Comparison of ENCODE assay signal across 8 mouse cellular contexts in the genomic region with DNA sequence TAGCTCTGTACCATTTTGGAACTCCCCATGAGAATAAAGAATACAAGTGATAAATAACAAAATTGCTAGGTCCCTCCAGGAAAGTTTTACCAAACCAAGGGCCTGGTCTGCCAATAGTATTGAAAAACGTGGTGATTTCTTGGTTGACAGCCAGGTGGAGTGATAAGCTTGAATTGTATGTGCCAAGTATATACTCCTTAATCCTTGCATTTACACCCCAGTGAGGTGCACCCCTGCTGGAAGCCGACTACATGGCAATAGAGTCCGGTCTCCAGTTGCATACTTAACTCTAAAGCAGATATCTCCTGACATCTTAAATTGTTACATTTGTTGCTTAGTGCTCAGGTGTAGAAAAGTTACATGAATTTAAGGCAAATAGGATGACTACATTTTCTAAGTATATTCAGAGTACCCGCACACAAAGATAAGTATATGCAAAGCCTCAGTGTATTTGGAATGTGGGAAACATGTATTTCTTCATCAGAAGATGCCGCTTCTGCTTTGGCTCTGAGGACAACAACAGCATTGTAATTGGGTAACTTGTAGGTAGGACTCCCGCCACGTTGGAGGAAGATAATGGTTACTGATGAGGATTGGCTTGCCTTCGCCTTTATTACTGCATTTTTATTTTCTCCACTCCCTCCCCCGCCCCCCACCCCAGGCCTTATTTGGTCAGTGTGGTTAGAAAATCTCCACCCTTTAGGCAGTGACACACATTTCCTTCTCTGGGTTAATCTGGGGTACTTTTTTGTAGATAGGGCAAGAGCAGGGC. TPM values are rescaled to one million over a fixed set of nuclear protein-coding genes. Genes with fewer than 3 reads are reported as not detected.
DNase-seq lines count a peak whose midpoint lies in the region; ATAC-seq lines count a peak whose summit lies in the region.

No protein-coding gene starts in this region.

- peak; percentile 39 for DNase-seq in CD4-positive, CD25-positive, alpha-beta regulatory T cell, adult 2 months (ENCODE audit: low read depth, low spot score)
- DNase-seq in 3T3-L1 (ENCODE audit: low read depth, low spot score) = peak; percentile 58
- peak; percentile 3 for DNase-seq in embryonic facial prominence, embryonic 11.5 days (ENCODE audit: low spot score)
- DNase-seq in limb, embryonic 10.5 days (ENCODE audit: low spot score) = no peak
- DNase-seq in ovary, postnatal 14 days (ENCODE audit: low spot score) = no peak

- no peaks in the 10 kb centered on the region for H3K4me1 ChIP-seq in embryonic facial prominence, embryonic 11.5 days (ENCODE audit: control insufficient read depth, insufficient read depth, low read length)
- peaks cover 16% of the 10 kb centered on the region for H3K4me1 ChIP-seq in limb, embryonic 10.5 days
- no peaks in the 10 kb centered on the region for H3K4me1 ChIP-seq in neural tube, embryonic 14.5 days (ENCODE audit: control insufficient read depth, insufficient read depth, low read length)

- peak overlapping the region; percentile 62 for H3K4me2 ChIP-seq in embryonic facial prominence, embryonic 11.5 days (ENCODE audit: low read depth, low read length)
- H3K4me2 ChIP-seq in neural tube, embryonic 14.5 days (ENCODE audit: low read depth, low read length) = peak overlapping the region; percentile 75

- H3K9ac ChIP-seq in embryonic facial prominence, embryonic 11.5 days (replicated peaks; ENCODE audit: low read length) = no peak overlapping the region
- no peak overlapping the region for H3K9ac ChIP-seq in neural tube, embryonic 14.5 days (replicated peaks; ENCODE audit: low read depth, low read length)

- no peaks in the 10 kb centered on the region for H3K36me3 ChIP-seq in embryonic facial prominence, embryonic 11.5 days (replicated peaks; ENCODE audit: control insufficient read depth, insufficient read depth, low read depth, low read length)
- H3K36me3 ChIP-seq in limb, embryonic 10.5 days = peaks cover 8% of the 10 kb centered on the region
- H3K36me3 ChIP-seq in neural tube, embryonic 14.5 days (ENCODE audit: control insufficient read depth, insufficient read depth, low read length) = no peaks in the 10 kb centered on the region

- H3K27ac ChIP-seq in embryonic facial prominence, embryonic 11.5 days (replicated peaks; ENCODE audit: low read depth, low read length) = no peak overlapping the region
- no peak overlapping the region for H3K27ac ChIP-seq in limb, embryonic 10.5 days
- H3K27ac ChIP-seq in neural tube, embryonic 14.5 days (ENCODE audit: low read depth, low read length) = no peak overlapping the region

- no peaks in the 10 kb centered on the region for H3K9me3 ChIP-seq in embryonic facial prominence, embryonic 11.5 days (replicated peaks; ENCODE audit: control insufficient read depth, low read length)
- H3K9me3 ChIP-seq in limb, embryonic 10.5 days (replicated peaks) = no peaks in the 10 kb centered on the region
- no peaks in the 10 kb centered on the region for H3K9me3 ChIP-seq in neural tube, embryonic 14.5 days (ENCODE audit: control insufficient read depth, low read length)

- peak overlapping the region; percentile 72 for H3K4me3 ChIP-seq in embryonic facial prominence, embryonic 11.5 days (ENCODE audit: low read depth, low read length)
- peak overlapping the region; percentile 85 for H3K4me3 ChIP-seq in limb, embryonic 10.5 days
- H3K4me3 ChIP-seq in neural tube, embryonic 14.5 days (ENCODE audit: low read depth, low read length) = peak overlapping the region; percentile 70

- no peak for ATAC-seq in CD4-positive, CD25-positive, alpha-beta regulatory T cell, adult 4 months
- ATAC-seq in embryonic facial prominence, embryonic 11.5 days (replicated peaks; ENCODE audit: insufficient number of reproducible peaks, low FRiP score, low TSS enrichment, low read depth) = no peak
- no peak for ATAC-seq in neural tube, embryonic 14.5 days (ENCODE audit: low read depth)
- ATAC-seq in erythroid progenitor cell, adult 5-6 weeks (replicated peaks; ENCODE audit: low FRiP score, poor library complexity, severe bottlenecking) = no peak

- WGBS in embryonic facial prominence, embryonic 11.5 days = 74% methylated on average over 9 of the region's 9 CpGs
- 76% methylated on average over 9 of the region's 9 CpGs for WGBS in limb, embryonic 10.5 days
- 68% methylated on average over 9 of the region's 9 CpGs for WGBS in neural tube, embryonic 14.5 days

- no peaks in the 10 kb centered on the region for H3K27me3 ChIP-seq in embryonic facial prominence, embryonic 11.5 days (ENCODE audit: control insufficient read depth, insufficient read depth, low read length)
- no peaks in the 10 kb centered on the region for H3K27me3 ChIP-seq in limb, embryonic 10.5 days (ENCODE audit: low read depth, poor library complexity, severe bottlenecking)
- no peaks in the 10 kb centered on the region for H3K27me3 ChIP-seq in neural tube, embryonic 14.5 days (ENCODE audit: control insufficient read depth, insufficient read depth, low read length)

RNA-seq across cellular contexts. Expression of a gene that starts 1.1 kb away (rescaled TPM):
- polyA plus RNA-seq in CD4-positive, CD25-positive, alpha-beta regulatory T cell, adult 4 months (2017; shearing (Covaris generic)) = 10 to 100 TPM; 35.4 to 39.9 TPM
- polyA plus RNA-seq in embryonic facial prominence, embryonic 11.5 days (2014; fragmentation: Nextera tagmentation; extraction: Ambion mirVana) = 66.6 and 70.0 TPM in 2 replicates
- polyA plus RNA-seq in limb, embryonic 10.5 days (2016; fragmentation: Nextera tagmentation; extraction: Ambion mirVana) = 68.0 and 79.4 TPM in 2 replicates
- polyA plus RNA-seq in neural tube, embryonic 14.5 days (2014; fragmentation: Nextera tagmentation; extraction: Ambion mirVana) = 40.5 and 52.2 TPM in 2 replicates
- 3.6 and 15.9 TPM in 2 replicates for total RNA-seq in erythroid progenitor cell, adult 5-6 weeks (2015; ENCODE audit: low replicate concordance)
- total RNA-seq in erythroid progenitor cell, adult 5-6 weeks (2017; ENCODE audit: low replicate concordance) = 3.3 and 4.5 TPM in 2 replicates

RNA-seq across cellular contexts. Expression of a gene that starts 9.5 kb away (rescaled TPM):
- 10 to 100 TPM; 16.2 to 19.7 TPM for polyA plus RNA-seq in CD4-positive, CD25-positive, alpha-beta regulatory T cell, adult 4 months (2017; shearing (Covaris generic))
- polyA plus RNA-seq in embryonic facial prominence, embryonic 11.5 days (2014; fragmentation: Nextera tagmentation; extraction: Ambion mirVana) = 23.9 and 24.2 TPM in 2 replicates
- polyA plus RNA-seq in limb, embryonic 10.5 days (2016; fragmentation: Nextera tagmentation; extraction: Ambion mirVana) = 22.6 and 25.5 TPM in 2 replicates
- polyA plus RNA-seq in neural tube, embryonic 14.5 days (2014; fragmentation: Nextera tagmentation; extraction: Ambion mirVana) = 34.2 and 37.9 TPM in 2 replicates
- total RNA-seq in erythroid progenitor cell, adult 5-6 weeks (2015; ENCODE audit: low replicate concordance) = 4.3 and 9.2 TPM in 2 replicates
- 5.6 and 6.0 TPM in 2 replicates for total RNA-seq in erythroid progenitor cell, adult 5-6 weeks (2017; ENCODE audit: low replicate concordance)

RNA-seq across cellular contexts. Expression of a gene that starts 38.3 kb away (rescaled TPM):
- polyA plus RNA-seq in CD4-positive, CD25-positive, alpha-beta regulatory T cell, adult 4 months (2017; shearing (Covaris generic)) = 10 to 100 TPM; 34.7 to 39.2 TPM
- polyA plus RNA-seq in embryonic facial prominence, embryonic 11.5 days (2014; fragmentation: Nextera tagmentation; extraction: Ambion mirVana) = 25.2 and 32.2 TPM in 2 replicates
- 20.2 and 21.2 TPM in 2 replicates for polyA plus RNA-seq in limb, embryonic 10.5 days (2016; fragmentation: Nextera tagmentation; extraction: Ambion mirVana)
- polyA plus RNA-seq in neural tube, embryonic 14.5 days (2014; fragmentation: Nextera tagmentation; extraction: Ambion mirVana) = 15.4 and 16.0 TPM in 2 replicates
- 53.3 and 72.9 TPM in 2 replicates for total RNA-seq in erythroid progenitor cell, adult 5-6 weeks (2015; ENCODE audit: low replicate concordance)
- total RNA-seq in erythroid progenitor cell, adult 5-6 weeks (2017; ENCODE audit: low replicate concordance) = 46.1 and 50.6 TPM in 2 replicates

RNA-seq across cellular contexts. Expression of a gene that starts 38.3 kb away (rescaled TPM):
- polyA plus RNA-seq in CD4-positive, CD25-positive, alpha-beta regulatory T cell, adult 4 months (2017; shearing (Covaris generic)) = 10 to 100 TPM; 55.0 to 62.7 TPM
- 104 and 113 TPM in 2 replicates for polyA plus RNA-seq in embryonic facial prominence, embryonic 11.5 days (2014; fragmentation: Nextera tagmentation; extraction: Ambion mirVana)
- polyA plus RNA-seq in limb, embryonic 10.5 days (2016; fragmentation: Nextera tagmentation; extraction: Ambion mirVana) = 51.9 and 56.2 TPM in 2 replicates
- 95.7 and 98.4 TPM in 2 replicates for polyA plus RNA-seq in neural tube, embryonic 14.5 days (2014; fragmentation: Nextera tagmentation; extraction: Ambion mirVana)
- total RNA-seq in erythroid progenitor cell, adult 5-6 weeks (2015; ENCODE audit: low replicate concordance) = 1.7 and 10.1 TPM in 2 replicates
- total RNA-seq in erythroid progenitor cell, adult 5-6 weeks (2017; ENCODE audit: low replicate concordance) = 12.9 and 18.9 TPM in 2 replicates

RNA-seq across cellular contexts. Expression of a gene that starts 38.4 kb away (rescaled TPM):
- polyA plus RNA-seq in CD4-positive, CD25-positive, alpha-beta regulatory T cell, adult 4 months (2017; shearing (Covaris generic)) = not detected
- not detected in 2 replicates for polyA plus RNA-seq in embryonic facial prominence, embryonic 11.5 days (2014; fragmentation: Nextera tagmentation; extraction: Ambion mirVana)
- not detected in 2 replicates for polyA plus RNA-seq in limb, embryonic 10.5 days (2016; fragmentation: Nextera tagmentation; extraction: Ambion mirVana)
- not detected in 2 replicates for polyA plus RNA-seq in neural tube, embryonic 14.5 days (2014; fragmentation: Nextera tagmentation; extraction: Ambion mirVana)
- total RNA-seq in erythroid progenitor cell, adult 5-6 weeks (2015; ENCODE audit: low replicate concordance) = not detected in 2 replicates
- not detected in 2 replicates for total RNA-seq in erythroid progenitor cell, adult 5-6 weeks (2017; ENCODE audit: low replicate concordance)

Comparison
In these comparisons a context has a peak if more than half of its experiments do, and no peak if none do; other contexts are left out.
1. DNase-seq: peak in CD4-positive, CD25-positive, alpha-beta regulatory T cell, adult 2 months (single experiment), 3T3-L1 (single experiment) and embryonic facial prominence, embryonic 11.5 days (single experiment); none in limb, embryonic 10.5 days (single experiment) and ovary, postnatal 14 days (single experiment).
2. Peak in every context shown above with its lines, with median percentiles within 50 percentile points of each other: H3K4me3 ChIP-seq.